22 mouse cellular contexts compared by ENCODE assay signal in the genomic region with DNA sequence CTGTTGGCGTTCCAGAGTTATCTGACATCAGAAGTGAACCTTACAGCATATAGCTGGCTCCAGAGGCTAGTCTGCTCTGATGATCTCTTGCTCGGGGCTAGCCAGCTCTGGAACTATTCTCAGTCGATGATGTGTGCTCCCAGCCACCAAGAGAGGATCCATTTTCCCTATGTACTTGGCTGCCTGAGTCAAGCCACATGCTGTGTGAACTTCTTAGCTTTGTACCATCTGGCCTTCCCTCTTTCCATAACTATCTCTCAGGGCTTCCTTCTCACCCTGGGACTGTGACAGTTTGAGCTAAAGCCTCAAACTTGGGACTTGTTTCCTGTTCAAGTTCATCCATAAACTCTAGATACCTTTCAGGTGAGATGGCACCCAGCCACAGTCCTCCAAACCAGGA. TPM values are rescaled to one million over a fixed set of nuclear protein-coding genes. Genes with fewer than 3 reads are reported as not detected.
"Had no signal": no experiment of that assay in that cellular context is flagged by ENCODE, and none has a peak within 500 bp of the region (broad histone marks: within the 10 kb centered on the region; RNA-seq: fewer than 3 reads in every experiment).

No protein-coding gene starts in this region.

- H3K27me3 ChIP-seq: neural tube, embryonic 15.5 days had no signal

- DNase-seq: lung, adult 18-20 months; lung, embryonic 14.5 days; lung, postnatal 10 days; lung, postnatal 4 days; midbrain, embryonic 14.5 days; retina, postnatal 1 day; right cerebral cortex, adult 18-20 months; right cerebral cortex, postnatal 25 days; right cerebral cortex, postnatal 4 days; spleen, adult 18-20 months; thymus, adult 18-20 months; thymus, postnatal 14 days; thymus, postnatal 36 days had no signal

- H3K4me2 ChIP-seq: lung, embryonic 14.5 days; midbrain, embryonic 12.5 days; neural tube, embryonic 13.5 days; neural tube, embryonic 15.5 days had no signal

- H3K36me3 ChIP-seq: midbrain, embryonic 10.5 days; midbrain, embryonic 12.5 days; neural tube, embryonic 13.5 days; neural tube, embryonic 15.5 days had no signal

- H3K27ac ChIP-seq: midbrain, embryonic 10.5 days; midbrain, embryonic 12.5 days; neural tube, embryonic 13.5 days; neural tube, embryonic 15.5 days had no signal

- H3K9me3 ChIP-seq: midbrain, embryonic 12.5 days; neural tube, embryonic 13.5 days; neural tube, embryonic 15.5 days had no signal

- H3K4me3 ChIP-seq: midbrain, embryonic 10.5 days; midbrain, embryonic 12.5 days; myocyte; neural tube, embryonic 13.5 days; neural tube, embryonic 15.5 days had no signal

- ATAC-seq: midbrain, embryonic 16.5 days had no signal

- H3K9ac ChIP-seq: lung, embryonic 14.5 days; midbrain, embryonic 12.5 days; neural tube, embryonic 13.5 days; neural tube, embryonic 15.5 days had no signal

RNA-seq across cellular contexts. Expression of a gene that starts 31.2 kb away (rescaled TPM):
- total RNA-seq: megakaryocyte, adult 5-6 weeks; megakaryocyte-erythroid progenitor cell, adult 5-6 weeks had no signal
- polyA plus RNA-seq: lung, embryonic 14.5 days; midbrain, embryonic 14.5 days; myocyte; neural tube, embryonic 11.5 days had no signal
